Mouse (Mus musculus) hematopoietic stem cell, adult 5-6 weeks (primary cell): ENCODE measurements around the gene Mapk7. TPM values are rescaled to one million over a fixed set of nuclear protein-coding genes. Genes with fewer than 3 reads are reported as not detected.

Experiments used
- ATAC-seq, 2 experiments: fragments of 125-278 bp in 1 of 2; replicated peaks in 1 of 2; 2 replicates each; pipeline ENCODE4 v1.8.0; 2016 to 2017; ENCODE audit warnings: inconsistent platforms in 2 of 2, mild to moderate bottlenecking in 2 of 2, moderate number of reproducible peaks in 2 of 2, low read depth in 1 of 2, moderate TSS enrichment in 1 of 2; ENCODE audit not compliant: low FRiP score in 2 of 2, poor library complexity in 2 of 2, severe bottlenecking in 2 of 2, insufficient read depth in 1 of 2, low TSS enrichment in 1 of 2
- total RNA-seq: library from RNA; stranded (forward); fragments of 172-1452, 232-1000 nt; gene quantifications from 2 replicates; pipeline ENCODE4 v1.2.3, GENCODE M21; 2017

The Mapk7 gene
- total RNA-seq = 4.2 TPM in 2 replicates

- peak; percentile 79 to 87 for ATAC-seq
These were observed at the start of gene Mapk7 for GRCm38 (mm10) chr11:61494129-61494997. Mapk7 (minus strand) TSS chr11:61494406.

DNA sequence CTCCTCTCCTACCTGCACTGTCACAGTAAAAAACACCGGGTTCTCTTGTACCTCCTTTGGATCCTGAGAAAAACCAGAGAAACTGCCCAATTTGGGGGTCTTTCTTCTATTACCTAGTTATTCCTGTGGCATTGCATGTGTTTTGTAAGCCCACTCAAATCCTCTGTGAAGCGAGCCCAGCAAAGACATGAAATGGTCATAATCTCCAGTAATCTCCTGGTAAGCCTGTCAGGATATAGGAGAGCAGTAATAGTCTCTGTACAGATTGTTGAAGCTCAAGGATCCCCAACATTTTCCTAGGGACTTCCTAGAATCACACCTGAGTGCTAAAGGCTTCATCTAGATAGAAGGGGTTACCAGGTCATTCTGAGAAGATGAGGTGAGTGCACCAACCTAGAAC lies 46.9 kb upstream of the Mapk7 start:
- ATAC-seq = no peak

GRCm38 (mm10) chr11:61540642-61541041 lies 46.4 kb upstream of the Mapk7 start:
- no peak for ATAC-seq

DNA sequence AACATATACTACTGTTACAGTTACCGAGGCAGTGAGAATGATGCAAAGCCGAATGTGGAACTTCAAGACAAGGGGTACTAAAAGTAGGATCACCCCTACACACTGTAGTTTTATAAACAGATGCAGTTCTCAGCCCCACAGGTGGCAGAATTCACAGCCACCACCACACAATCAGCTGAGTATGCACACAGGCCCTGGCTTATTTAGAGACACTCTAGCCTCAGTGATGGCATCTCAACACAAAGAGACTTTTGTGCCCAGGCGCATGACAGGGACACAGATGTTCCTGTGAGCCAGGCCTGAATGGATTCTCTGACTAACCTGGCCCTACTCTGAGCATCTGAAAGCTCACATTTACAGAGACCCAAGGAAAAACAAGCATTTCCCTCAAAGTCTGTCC lies 43.2 kb upstream of the Mapk7 start:
- no peak for ATAC-seq

DNA sequence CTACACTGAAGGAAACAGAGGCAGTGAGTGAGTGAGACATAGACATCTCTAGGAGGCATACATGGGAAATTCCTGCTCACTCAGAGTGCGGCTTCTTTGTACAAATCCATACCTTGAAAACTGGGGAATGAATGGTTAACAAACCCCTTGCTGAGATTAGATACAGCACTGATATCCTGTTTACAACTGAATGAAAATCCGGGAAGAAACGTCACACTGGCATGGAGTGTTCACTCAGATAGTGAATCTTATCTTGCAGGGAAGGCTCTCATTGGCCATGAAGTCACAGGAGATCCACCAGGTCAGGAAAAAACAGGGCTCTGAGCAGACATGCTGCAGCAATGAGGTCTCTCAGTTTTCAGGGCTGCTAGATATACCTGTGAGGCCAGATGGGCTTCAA lies 42.7 kb upstream of the Mapk7 start:
- ATAC-seq = no peak

DNA sequence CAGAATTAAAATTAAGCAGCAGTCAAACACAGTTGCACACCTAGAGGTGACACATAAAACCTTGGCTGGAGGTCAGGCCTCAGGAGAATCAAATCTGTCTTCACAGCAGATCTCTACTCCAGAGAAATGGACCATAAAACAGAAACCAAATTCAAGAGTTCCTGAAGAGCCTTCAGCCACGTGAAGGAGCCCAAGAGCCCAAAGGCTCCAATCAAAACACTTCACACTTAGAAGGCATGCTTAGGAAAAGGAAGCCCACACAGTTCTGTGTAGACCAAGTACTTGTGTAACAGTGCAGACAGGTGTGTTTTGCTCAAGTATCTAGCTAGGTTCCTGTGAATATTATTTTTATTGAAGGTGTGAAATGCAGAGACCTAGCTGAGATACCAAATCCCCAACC lies 41.3 kb upstream of the Mapk7 start:
- ATAC-seq = no peak

DNA sequence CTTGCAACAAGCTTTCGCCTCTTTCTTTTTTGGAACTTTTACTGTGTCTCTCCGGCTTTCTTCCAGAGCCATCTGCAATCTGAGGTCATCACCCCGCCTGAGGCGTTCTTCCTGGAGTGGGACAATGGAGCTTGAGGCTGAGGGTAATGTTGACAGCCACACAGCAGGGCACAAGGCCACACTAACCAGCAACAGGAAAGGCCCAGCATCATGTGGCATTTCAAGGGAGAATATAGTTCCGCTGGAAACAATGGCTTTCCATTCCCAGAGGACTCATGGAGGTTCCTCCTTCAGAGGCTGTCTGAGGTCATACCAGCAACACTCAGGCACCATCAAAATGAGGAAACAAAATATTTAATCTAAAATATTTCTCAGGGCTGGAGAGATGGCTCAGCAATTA lies 39.4 kb upstream of the Mapk7 start:
- no peak for ATAC-seq

- ATAC-seq = no peak
These were observed 38.6 kb upstream of the Mapk7 start for GRCm38 (mm10) chr11:61532820-61533219.

DNA sequence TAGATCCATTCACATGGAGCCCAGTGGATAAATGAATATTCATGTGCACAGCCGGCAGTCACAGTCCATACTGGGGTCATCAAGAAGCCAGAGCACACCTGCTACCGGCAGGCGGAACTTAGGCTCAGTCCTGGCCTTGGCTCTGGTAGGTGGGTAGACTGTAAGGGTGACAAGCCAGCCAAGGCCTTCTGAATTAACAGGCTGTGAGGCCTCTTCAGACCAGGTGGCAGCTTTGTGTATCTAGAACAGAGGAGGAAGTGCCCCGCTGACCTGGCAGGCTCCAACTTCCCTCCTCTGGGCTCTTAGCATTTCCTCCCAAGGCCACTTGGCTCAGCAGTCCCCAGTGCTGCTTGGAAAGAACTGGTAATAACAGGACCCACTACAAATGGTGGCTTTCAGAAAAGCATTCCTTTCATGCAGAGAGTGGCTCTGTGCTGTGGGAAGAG lies 35.1 kb upstream of the Mapk7 start:
- peak; percentile 74 to 75 for ATAC-seq

DNA sequence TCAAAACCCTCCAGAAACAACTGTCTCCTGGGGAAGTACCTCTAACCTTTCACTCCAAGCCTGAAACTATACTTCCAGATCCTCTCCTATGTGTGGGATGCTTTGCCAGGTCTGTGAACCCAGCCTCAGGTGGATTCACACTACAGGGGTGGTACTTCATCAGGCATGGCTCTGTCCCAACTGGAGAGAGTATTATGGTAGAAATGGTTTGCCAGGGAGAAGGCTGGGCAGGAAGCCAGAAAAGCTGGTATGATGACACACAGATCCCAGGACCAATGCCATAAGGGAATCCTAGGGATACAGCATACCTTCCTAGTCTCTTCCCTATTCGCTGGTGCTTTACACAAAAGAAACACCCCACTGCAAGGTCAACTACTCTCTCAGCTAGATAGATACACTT lies 32.7 kb upstream of the Mapk7 start:
- ATAC-seq = no peak

DNA sequence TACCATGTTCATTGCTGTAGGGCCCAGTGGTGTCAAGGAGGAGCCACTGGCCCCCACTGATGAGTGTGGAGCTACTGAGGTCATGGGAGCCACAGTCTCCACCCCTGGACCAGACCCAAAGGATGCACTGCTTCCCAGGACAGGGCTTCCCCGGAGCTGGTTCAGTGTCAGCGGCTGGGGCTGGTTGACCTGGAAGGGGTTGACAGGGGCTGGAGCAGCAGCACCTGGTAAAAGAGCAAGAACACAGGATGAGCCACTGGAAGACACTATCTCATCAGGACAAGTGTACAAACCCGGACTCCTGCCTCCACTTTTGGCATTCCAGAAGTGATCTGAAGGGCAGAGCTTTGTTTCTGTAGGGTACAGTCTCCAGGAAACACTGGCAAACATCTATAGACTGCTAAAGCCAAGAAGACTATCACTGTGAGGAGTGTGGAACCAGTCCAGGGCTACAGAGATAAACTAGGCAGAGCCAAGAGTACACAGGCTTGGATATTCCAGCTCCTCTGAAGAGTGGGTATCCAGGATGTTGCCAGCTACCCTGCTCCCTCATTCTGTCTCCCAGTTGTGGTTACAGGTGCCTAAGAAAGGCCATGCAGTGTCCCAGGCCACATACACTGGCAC lies 25.4 kb upstream of the Mapk7 start:
- no peak for ATAC-seq

DNA sequence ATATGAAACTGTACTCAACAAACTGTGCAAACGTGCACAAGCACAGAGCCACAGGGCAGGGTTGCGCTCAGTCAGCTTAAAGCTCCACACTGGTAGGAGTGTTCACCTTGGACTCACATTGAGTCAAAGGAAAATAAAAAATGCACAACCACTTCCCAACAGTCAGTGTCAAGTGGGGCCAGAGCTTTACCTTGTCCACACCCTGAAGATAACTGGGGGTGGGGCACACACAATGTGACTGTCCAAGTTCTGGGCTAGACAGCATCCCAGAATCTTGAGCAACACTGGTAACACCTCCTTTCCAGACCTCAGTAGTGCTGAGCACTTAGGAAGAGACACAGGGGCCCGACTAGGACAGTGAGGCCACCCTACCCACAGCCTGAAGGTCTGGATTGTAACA lies 24.7 kb upstream of the Mapk7 start:
- no peak for ATAC-seq

- ATAC-seq = no peak
These were observed 23.8 kb upstream of the Mapk7 start for GRCm38 (mm10) chr11:61517971-61518370.

- 0 out of 4 replicates have a peak, but pooled peaks of 1 of the 2 experiments have one; percentile 22 for ATAC-seq
These were observed 20.7 kb upstream of the Mapk7 start for GRCm38 (mm10) chr11:61514953-61515352.

DNA sequence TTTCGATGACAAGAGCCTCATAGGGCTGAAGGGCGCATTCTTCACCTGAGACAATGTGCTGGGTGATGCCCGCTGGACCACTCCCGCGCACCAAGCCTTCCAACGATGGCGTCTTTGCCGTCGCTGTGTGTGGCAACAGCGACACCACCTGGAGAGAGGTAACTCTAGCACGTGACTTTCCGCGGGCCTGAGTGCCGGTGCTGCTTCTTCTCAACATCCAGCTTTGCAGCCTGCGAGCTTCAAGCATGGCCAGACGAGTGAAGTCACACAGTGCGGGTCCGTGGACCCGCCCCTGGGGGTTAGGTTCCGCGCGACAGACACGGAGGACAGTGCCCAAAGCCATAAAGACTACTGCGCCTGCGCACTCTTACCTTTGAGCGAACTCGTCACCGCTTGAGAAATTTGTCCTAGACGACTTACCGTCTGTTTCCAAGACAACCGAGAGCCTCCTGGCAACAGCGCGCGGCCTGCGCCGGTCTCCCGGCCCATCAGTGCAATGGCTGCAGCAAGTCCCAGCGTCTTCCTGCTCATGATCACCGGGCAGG lies 10.6 kb upstream of the Mapk7 start, which contains the start of gene B9d1:
TSS of gene B9d1 (plus strand) at position 432 of the 545 bp plus-strand sequence.
- ATAC-seq = peak; percentile 91 to 92

- ATAC-seq = no peak
These were observed 9.7 kb upstream of the Mapk7 start for GRCm38 (mm10) chr11:61503933-61504332.

GRCm38 (mm10) chr11:61498736-61499504 lies 4.7 kb upstream of the Mapk7 start:
- no peak for ATAC-seq

GRCm38 (mm10) chr11:61497490-61497889 lies 3.3 kb upstream of the Mapk7 start:
- no peak for ATAC-seq
